Mouse (Mus musculus) MEL-GATA-1-ER (cell line): ENCODE data around the gene Catsperg1.
"Not testable (repeated sequence)": the region's sequence is repeated elsewhere in the genome, so short reads cannot be mapped to it uniquely, and the experiment has no call there.

Experiments used
- DNase-seq: peaks from one replicate; pipeline ENCODE4 v3.0.0-alpha.2; 2012; ENCODE audit warnings: low read depth; ENCODE audit errors: extremely low read depth

The Catsperg1 gene

DNA sequence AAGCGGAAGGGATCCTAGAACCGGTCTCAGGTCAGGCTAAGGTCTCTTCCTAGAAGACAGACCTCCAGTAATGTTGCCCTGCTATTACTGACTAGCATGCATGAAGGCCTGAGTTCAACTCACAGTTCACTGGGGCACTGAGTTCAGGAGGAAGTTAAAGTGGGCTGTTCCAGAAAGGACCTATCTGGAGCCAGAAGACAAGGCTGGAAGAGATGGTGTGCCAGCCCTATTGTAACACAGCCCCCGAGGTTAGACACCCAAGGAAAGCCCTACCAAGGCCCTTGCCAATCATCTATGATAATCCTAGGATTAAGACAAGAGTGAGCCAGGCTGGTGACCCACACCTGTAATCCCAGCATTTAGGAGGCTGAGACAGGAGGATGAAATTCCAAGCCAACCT lies 17.7 kb upstream of the Catsperg1 start:
- no peak for DNase-seq

DNA sequence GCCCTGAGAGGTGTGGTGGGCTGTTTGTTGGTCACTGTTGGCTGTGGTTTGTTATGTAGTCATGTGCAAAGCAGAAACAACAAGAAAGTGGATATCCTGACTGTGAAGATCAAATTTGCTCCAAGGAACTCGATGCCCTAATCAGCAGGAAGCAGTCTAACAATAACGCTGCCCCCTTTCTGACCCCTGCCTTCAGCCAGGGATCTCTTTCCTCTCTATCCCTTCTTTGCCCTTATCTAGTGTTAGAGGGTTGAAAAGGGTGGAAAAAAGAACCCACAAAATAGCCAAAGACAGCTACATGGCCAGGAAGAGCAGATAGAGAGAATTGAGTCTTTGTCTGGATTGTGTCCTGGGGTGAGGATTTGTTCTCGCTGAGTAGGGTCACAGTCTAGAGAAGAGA lies 16.7 kb upstream of the Catsperg1 start:
- no peak for DNase-seq

DNA sequence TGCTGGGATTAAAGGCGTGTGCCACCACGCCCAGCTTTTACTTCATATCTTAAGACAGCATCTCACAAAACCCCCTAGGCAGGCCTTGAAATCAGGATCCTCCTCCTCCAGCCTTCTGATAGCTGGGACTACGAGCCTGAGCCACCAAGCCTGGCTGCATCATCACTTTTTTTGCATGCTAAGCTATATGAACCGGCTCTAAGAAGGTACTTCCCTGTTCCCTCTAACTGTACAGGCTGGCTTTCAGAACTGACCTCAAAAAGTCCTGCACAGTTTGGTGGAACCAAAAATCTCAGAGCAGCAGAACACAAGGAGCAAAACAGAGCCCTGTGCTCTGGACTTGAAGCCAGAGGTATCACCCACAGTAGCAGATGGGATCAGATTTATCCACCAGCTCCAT lies 14.4 kb upstream of the Catsperg1 start:
- DNase-seq, result no peak

DNA sequence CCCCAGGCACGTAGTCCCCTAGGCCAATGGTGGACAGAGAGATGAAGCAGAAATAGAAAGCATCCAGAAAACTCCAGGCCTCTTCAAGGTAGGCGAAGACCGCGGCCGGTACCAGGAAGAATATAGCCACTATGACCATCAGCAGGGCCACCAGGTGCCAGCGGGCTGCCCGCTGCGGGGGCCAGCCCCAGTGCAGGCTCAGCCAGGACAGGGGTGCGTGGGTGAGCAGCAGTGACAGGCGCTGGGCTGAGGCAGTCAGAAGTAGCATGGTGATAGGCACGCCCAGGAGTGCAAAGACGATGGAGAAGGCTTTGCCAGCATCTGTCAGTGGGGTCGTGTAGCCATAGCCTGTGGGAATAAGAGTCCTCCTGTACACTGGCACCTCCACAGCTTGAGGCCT lies 11.7 kb upstream of the Catsperg1 start:
- no peak for DNase-seq

DNA sequence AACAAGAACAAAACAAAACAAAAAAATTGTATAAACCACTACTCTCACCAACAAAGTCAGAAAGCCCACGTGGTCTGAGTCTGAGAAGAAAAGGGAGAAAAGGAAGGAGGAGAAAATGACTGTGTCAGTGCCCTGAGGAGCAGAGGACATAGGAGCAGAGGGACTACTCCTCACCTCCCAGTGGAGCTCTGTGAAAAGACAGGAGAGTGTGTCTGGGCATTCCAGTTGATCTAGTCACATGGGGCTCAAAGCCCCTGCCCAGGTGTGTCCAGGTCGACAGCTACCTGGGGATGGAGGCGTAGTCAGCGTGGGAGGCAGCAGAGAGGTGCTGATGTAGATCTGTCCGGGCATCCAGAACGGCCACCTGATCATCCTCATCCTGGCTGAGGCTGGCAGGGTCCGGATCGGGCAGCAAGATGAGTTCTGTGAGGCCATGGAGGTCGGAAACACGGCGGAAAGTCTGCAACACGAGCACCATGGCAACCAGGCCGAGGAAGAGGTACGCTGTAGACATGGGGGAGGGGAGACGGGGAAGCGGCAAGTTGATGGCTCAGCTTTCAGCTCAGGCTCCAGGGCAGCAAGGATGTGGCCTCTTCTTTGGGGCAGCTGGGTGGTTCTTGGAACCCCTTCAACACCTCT lies 11.0 kb upstream of the Catsperg1 start:
- DNase-seq, result no peak

DNA sequence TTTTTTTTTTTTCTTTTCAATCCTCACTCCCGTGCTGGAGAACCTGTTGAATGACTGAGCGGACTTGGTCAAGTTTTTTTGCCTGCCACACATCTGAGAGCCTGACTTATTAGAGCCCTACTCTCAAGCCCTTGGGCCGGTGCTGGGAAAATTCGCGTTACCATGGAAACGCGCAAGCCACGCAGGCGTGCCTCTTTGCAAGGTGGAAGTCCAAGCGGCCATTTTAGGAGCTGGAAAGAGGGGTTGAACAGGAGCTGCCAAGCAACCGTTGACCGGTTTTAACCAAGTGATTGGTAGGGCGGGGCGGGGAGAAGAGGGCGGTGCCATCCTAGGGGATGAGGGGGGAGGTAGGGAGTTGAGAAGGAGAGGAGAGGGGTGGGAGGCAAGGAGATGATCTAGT lies 1.0 kb upstream of the Catsperg1 start:
- DNase-seq, result no peak

DNA sequence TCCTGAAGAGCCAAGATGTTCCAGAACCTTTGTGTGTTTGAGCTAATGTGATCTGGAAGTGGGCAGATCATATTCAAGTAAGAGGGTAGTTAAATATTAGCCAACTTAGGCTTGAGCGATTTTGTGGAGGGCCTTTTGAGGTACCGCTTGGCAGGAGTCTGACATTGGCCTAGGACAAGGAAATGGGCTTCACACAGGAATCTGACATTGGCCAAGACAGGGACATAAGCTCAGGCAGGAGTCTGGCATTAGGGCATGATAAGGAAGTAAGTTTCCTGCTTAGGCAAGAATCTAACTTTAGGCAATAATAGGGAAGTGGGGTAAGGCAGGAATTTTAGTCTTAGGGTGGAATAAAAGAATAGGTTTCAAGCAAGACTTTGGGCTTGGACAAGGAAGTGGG lies 401 bp upstream of the Catsperg1 start:
- no peak for DNase-seq

DNA sequence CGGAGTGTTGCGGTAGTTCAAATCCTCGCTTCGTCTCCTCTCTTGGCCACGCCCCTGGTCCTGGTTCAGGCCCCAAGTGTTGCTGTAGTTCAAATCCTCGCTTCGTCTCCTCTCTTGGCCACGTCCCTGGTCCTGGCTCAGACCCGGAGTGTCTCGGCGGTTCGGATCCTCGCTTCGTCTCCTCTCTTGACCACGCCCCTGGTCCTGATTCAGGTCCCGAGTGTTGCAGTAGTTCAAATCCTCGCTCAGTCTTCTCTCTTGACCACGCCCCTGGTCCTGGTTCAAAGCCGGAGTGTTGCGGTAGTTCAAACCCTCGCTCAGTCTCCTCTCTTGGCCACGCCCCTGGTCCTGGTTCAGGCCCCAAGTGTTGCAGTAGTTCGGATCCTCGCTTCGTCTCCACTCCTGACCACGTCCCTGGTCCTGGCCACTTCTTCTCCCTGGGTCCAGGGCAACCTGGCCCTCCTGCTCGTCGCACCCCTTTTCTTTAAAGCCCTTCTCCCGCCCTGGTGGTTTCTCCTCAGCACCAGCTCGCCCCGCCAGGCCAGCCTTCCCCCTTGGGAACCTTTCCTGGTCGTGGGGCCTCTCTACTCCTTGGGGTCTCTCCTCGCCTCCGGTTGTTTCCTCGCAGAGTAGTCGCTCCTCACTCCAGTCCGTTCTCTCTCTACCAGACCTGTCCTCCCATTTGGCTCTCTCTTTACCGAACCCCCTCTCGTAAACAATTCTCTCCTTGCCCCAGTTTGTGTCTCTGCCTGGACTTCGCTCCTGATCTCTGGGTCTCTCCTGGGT lies 867 bp downstream of the Catsperg1 start:
- DNase-seq, result not testable (repeated sequence)

DNA sequence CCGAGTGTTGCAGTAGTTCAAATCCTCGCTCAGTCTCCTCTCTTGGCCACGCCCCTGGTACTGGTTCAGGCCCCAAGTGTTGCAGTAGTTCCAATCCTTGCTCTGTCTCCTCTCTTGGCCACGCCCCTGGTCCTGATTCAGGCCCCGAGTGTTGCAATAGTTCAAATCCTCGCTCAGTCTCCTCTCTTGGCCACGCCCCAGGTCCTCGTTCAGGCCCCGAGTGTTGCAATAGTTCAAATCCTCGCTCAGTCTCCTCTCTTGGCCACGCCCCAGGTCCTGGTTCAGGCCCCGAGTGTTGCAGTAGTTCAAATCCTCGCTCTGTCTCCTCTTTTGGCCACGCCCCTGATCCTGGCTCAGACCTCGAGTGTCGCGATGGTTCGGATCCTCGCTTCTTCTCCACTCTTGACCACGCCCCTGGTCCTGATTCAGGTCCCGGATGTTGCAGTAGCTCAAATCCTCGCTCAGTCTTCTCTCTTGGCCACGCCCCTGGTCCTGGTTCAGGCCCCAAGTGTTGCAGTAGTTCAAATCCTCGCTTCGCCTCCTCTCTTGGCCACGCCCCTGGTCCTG lies 1.6 kb downstream of the Catsperg1 start:
- peak; percentile 91 for DNase-seq

DNA sequence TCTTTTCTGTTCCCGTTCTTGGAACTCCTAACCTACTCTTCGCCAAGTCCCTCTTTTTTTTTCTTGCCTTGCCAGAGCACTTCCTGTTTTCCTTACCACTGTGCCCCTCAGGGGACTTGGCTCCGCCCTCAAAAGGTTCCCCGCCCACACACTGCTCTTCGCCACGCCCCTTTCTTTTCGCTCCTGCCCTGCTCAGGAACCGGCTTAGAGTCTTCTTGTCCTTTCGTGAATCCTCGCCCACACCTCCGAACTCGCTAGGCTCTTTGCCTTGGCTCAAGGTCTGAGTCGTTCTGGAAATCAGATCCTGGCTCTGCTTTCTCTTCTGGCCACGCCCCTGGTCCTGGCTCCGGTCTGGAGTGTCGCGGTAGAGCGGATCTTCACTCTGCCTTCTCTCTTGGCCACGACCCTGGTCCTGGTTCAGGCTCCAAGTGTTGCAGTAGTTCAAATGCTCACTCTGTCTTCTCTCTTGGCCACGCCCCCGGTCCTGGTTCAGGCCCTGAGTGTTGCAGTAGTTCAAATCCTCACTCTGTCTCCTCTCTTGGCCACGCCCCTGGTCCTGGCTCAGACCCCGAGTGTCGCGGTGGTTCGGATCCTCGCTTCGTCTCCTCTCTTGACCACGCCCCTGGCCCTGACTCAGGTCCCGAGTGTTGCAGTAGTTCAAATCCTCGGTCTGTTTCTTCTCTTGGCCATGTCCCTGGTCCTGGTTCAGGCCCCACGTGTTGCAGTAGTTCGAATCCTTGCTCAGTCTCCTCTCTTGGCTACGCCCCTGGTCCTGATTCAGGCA lies 2.2 kb downstream of the Catsperg1 start:
- peak; percentile 83 for DNase-seq

DNA sequence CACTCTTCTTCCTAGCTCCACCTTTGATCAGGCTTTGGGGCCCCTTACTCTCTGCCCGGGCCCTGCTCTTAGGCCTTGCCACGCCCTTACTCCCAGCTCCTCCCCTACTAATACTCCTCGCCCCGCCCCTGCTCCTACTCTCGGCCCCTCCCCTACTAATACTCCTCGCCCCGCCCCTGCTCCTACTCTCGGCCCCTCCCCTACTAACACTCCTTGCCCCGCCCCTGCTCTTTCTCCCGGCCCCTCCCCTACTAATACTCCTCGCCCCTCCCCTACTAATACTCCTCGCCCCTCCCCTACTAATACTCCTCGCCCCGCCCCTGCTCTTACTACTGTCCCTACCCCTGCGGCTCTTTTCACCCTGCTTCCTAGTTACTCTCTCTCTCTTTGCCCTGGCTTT lies 2.8 kb downstream of the Catsperg1 start:
- not testable (repeated sequence) for DNase-seq

DNA sequence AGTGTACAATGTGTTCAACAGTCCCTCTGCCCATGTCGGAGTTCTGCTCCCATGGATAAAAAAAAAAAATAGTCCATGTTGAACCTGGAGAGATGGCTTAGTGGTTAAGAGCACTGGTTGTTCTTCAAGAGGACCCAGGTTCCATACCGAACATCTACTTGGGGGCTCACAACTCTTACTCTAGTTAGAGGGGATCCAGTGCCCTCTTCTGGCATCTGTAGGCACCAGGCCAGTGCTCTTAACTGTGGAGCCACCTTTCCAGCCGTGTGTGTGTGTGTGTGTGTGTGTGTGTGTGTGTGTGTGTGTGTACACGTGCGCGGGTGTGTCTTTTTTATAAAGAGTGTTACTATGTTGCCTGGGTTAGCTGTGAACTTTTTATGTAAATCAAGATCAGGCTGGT lies 11.3 kb downstream of the Catsperg1 start:
- no peak for DNase-seq

DNA sequence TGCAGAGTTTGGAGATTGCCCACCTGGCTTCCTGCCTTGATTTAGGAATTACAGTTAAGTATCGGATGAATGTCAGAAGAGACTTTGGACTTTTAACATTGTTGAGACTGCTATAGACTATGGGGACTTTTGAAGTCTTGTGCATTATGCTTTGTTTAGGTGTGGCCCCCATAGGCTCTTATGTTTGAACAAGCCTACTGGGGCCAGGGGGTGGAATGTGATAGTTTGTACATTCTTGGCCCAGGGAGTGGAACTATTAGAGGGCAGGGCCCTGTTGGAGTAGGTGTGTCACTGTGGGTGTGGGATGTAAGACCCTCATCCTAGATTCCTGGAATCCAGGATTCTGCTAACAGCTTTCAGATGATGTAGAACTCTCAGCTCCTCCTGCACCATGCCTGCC lies 19.6 kb downstream of the Catsperg1 start:
- DNase-seq, result not testable (repeated sequence)

DNA sequence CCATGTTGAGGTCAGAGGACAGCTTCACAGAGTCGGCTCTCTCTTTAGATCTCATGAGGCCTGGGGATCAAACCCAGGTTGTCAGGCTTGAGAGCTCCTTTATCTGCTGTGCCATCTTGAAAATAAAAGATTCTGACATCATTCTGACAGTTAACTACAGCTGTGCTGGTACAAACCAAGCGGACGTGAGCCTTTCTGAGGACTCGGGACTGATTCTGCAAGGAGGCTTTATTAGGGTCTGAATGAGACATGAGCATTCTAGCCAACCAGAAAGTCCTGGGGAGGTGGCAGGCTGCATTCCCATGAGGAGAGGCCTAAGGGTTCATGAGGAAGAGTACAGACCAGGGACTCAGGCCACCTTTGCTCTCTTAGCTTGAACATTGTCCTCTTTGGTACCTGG lies 32.5 kb downstream of the Catsperg1 start:
- not testable (repeated sequence) for DNase-seq

DNA sequence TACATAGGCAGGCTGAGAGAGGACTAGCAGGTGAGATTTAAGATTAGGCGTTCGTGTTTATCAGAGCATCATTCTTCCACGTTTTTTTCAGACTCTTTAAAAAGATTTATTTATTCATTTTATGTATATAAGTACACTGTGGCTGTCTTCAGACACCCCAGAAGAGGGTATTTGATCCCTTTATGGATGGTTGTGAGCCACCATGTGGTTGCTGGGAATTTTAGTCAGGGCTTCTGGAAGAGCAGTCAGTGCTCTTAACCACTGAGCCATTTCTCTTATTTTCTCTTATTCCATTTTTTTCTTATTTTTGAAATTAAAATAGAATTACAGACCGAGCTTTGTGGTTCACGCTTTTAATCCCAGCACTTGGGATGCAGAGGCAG lies 33.0 kb downstream of the Catsperg1 start:
- no peak for DNase-seq

DNA sequence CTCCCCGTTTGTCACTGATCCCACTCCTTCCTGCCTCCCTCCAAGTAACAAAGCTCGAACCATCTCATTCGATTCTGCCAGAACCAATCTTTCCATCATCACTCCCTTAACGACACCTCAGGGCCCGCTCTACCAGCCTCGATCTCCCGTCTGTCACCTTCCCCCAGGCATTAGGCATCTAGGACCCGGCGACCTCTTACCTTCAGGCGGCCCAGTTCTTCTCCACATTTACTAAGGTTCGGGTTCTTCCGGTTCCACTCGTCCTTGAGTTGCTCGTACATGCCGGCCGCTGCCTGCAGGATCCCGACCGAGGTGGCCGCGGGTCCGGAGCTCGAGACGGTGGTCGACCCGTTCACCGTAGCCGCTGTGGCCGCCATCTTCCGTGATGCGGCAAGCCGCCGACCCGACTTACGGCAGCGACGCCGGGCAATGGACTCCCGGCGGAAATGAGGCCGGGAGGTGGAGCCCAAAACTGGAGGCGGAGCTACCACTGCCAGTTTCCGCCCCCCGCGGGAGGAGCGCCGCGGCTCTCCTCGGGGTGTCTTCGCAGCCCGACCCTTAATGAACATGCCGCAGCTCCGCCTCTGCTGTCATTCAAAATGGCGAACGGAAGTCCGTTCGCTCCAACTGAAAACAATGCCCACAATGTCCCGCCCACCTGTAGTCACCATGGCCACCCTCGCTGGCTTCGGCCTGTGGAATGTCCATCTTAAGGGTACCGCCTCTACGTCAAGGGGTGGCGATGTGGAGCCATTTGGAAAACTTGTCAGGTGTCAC lies 33.6 kb downstream of the Catsperg1 start, which contains the start of gene Psmd8:
Psmd8 (minus strand) TSS at position 625 of the 777 bp plus-strand sequence.
- DNase-seq, result peak; percentile 94

DNA sequence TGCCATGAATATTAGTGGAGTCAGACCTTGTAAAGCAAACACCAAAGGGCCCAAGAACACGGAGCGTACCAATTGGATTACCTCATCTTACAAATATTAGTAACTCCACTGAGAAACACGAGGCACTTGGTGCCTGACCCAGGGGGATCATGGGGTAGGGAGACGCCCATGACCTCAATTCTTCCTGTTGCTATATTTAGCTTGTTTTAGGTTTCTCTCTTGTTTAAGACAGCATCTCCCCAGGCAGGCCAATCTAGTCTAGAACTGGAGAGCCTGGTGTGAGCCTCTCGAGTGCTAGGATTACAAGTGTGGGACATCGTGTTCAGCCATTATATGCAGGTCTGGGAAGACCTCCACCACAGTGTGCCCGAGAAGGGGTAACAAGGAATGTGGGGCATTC lies 34.5 kb downstream of the Catsperg1 start:
- DNase-seq, result peak; percentile 41

DNA sequence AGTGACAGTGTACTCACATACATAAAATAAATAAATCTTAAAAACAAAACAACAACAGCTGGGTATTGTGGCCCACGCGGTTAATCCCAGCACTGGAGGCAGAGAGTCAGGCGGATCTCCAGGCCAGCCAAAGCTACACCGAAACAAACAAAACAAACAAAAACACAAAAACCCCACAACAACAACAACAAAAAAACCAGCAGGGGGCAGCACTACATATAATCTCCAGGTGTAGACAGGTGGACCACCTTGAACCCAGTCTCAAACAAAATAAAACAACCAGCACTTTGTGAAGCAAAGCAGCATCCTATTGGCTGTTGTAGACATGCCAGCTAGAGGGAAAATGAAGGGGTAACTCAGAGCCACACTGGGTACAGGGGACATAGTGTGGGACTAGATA lies 35.7 kb downstream of the Catsperg1 start:
- DNase-seq, result no peak

DNA sequence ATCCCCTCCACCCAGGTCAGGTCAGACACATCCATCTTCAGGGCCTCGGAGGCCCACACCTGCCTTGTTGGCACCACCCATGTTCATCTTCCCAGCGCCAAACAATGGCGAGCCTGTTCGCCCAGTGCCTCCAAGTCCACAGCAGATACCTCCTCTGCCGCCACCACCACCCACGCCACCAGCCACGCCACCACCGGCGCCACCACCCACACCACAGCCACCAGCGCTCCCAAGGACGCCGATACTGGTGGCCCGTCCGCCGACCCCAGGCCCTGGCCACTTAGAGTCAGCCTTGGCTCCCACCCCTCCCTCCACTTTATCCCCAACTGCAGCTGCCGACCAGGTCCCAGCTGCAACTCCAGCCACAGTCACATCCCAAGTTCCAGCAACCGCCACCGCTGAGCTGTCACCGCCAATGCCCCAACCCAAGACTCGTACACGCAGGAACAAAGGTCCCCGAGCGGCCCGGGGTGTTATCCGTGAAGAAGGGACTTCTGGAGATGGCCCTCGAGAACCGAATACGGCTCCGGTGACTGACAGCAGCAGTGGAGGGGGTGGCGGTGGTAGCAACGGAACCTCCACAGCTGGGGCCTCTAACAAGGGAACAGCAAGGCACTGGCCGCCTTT lies 41.3 kb downstream of the Catsperg1 start:
- DNase-seq, result no peak

DNA sequence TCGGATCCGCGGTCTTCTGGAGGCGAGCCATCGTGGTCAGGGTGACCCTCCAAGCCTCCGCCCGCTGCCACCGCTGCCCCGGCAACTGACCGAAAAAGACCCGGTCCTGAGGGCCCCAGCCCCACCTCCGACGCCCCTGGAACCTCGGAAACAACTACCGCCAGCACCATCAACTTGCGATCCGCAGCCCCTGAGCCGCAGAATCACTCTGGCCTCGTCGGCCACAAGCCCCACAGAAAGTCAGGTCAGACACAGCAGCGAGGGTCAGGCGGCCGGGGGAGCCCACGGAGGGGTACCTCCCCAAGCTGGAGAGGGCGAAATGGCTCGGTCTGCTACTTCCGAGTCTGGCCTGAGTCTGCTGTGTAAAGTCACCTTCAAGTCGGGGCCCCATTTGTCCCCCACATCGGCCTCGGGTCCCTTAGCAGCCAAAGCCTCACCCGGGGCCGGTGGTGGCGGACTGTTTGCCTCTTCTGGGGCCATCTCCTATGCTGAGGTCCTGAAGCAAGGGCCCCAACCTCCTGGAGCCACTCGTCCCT lies 42.2 kb downstream of the Catsperg1 start:
- no peak for DNase-seq
